Mouse (Mus musculus) layer of hippocampus, adult 8-10 months (tissue): Measurements from ENCODE around the gene Tlx1. TPM values are rescaled to one million over a fixed set of nuclear protein-coding genes. Genes with fewer than 3 reads are reported as not detected.
A peak's percentile ranks its signal among the peaks of the same experiment; 100 is the strongest.

Experiments used
- DNase-seq, 2 experiments: peaks; one replicate each; pipeline ENCODE4 v3.0.0; 2022; ENCODE audit warnings: low spot score in 2 of 2
- total RNA-seq, 4 experiments: library from RNA; stranded (reverse); gene quantifications; 2 replicates each; pipeline ENCODE4 v1.2.4; 2022

Tlx1 gene
- total RNA-seq, 4 experiments from 2014 or later: not detected

DNA sequence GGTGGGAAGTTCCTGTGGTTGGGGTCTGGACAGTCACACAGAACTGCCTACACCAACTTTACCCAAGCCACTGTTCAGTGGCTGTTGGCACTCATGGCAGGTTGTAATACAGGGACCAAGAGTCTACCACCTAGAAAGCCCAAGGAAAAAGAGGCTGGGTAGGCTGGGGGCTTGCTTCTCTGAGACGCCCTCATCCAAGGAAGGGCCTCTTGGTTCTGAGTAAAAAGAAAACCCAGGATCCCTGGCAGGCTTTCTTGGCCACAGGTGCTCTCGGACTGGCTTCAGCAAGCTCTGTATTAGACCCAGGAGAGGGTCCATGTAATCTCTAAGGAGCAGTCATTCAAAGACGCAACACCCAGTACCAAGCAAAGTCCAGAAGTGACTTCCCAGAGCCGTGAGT, 7.7 kb downstream of the Tlx1 start:
- DNase-seq: no peak

DNA sequence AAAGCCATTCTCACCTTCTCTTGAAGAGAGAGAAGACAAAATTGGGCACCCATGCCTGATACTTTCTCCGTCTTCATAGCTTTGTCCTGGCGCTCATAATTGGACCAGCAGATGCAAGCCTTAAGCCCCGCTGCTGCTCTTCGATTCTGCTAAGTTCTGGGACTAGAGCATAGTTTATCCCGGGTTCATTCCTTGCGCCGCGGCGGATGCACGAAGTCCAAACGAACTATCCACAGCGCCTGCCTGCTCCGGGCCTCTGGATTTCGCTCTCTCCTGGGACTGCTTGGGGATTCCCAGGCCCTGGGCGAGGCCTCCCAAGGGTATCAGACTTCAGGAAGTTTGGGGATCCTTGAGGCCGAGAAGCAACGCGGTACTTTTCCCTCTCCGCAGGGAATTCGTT, 8.4 kb downstream of the Tlx1 start:
- DNase-seq: no peak

DNA sequence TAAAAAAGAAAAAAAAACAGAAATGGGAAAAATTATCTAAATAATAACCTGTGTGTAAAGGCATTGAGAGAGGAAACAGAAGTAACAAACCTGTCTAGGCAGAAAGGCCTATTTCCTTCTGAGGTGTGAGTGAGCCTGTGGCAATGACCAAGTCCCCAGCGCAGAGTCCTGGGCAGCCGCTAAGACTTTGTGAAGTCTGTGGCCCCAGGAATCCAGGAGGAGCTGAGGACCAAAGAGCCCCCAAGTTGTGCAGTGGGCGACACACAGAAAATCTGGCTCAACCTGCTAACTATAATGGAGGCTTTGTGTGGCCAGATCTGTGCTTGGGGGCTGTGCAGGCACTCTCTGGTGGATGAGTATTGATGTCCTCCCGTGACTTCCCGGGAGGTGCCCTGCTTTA, 9.0 kb downstream of the Tlx1 start:
- DNase-seq: no peak

DNA sequence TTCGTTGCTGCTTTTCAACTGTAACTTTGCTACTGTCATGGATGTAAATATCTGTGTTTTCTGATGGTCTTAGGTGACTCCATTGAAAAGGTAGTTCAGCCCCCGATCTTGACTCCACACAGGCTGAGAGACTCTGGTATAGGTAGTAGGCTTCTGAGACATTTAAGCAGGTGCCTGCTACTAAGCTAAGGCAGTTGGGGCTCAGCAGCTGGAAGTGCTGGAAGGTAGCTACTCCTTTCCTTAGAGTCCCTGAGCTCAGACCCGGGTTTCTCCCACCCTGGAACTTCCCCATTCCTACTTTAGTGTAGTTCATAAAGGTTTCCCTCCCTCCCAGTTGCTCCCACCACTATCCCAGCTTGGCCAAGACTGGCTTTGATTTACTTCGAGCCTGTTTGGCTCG, 9.5 kb downstream of the Tlx1 start:
- DNase-seq: no peak

DNA sequence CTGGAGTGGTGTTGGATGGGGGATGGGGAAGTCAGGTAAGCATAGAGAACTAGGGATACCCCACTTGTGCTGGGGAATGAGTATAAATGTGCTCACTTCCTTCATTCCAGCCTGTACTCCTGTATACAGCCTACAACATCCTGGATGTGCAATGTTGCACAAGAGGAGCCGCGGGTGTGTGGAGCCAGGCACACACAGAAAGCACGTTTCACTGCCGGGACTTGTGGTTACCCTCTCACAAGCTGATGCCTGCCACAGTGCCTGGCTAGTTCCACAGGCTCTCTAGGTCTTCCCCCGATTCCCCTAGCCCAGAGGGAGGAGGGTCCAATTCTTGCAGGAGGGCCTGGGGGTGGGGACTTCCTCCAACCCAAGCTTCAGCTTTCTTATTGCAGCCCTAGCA, 10.0 kb downstream of the Tlx1 start:
- DNase-seq: no peak

DNA sequence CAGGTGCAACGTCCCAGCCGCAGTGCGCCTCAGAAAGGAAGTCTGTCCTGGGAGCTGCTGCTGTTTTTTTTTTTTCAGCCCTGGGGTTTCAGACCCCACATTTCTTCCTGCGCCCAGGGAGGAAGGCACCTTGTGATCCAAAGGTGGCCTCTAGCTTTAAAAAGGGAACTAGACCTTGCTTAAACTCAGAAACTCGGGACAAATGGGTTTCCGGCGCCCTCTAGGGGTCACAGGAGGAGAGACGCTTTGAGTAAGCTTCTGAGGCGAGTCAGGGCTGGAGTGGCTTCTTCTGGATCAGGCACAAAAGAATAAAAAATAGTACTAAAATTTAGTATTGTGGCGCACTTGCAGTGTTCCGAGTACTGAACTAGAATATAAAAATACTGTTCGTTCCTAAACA, 10.6 kb downstream of the Tlx1 start:
- peak; percentile 15 to 58 for DNase-seq

DNA sequence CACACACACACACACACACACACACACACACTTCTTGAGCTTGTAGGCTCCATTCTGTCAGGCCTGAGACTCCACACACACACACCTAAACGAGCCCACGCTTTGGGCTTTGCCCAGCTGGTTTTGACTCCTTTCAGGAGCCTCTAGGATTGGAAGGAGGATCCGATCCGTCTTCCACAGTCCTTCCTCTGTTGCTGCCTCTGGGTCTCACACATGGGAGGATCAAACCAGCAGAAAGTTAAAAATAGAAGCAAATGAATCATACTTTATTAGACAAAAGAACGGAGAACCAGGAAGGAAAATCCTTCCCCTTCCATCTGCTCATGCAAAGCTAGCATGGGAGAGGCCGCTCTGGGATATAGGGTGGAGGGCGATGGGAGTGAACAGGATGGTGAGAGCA, 11.7 kb downstream of the Tlx1 start:
- DNase-seq: no peak

DNA sequence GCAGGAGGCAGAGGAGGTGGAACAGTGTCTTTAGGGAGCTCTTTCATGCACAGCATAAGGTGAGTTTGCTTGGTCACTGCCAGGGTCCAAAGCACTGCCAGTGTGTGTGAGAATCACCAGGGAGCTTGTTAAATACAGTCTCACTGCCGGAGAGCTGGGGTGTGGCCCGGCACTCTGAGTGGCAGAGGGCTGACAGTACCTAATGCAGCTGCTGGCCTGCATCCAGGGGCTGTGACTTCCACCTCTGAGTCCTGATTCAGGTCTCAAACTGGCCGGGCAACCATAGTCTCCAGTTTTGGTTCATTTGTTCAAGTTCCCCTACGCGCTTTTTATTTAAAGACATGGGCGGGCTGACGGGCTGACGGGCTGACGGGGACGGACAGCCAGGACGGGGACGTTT, 12.4 kb downstream of the Tlx1 start:
- no peak for DNase-seq

DNA sequence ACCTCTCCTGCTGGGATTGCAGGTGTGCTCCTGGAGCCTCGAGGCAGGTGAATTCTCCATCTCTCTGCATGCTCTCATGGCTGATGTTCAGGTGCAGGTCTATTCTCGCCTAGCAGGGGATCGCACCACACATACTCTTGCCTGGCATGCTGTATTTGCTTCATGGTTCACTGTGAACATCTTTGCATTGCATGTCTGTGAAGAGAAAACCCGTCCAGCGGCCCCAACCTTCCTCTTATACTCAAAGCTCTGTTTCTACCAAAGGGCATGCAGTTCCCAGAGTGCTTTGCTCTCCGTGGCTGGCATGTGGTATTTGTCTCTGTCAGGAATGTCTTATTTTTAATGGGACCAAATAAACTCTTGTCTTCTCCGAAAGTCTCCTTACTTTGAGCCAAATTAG, 20.0 kb downstream of the Tlx1 start:
- DNase-seq: peak in 1 of 2 experiments; percentile 0

DNA sequence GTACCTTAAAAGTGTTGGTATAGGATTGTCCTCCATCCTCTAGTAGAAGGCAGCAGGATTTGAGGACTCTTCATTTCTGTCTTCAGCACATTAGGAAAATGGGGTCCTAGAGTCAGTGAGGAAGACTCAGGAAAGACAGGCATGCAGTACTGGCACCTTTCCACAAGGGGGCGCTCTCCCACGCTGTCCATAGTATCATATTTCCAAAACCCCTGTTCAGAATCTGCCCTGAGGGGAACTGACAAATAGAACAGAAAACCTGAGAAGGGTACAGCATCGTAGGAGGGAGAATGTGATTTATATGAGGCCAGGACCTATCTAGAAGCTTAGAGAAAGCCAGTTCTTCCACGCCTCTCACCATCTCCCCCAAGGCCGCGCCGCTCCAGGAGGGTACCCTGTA, 24.3 kb downstream of the Tlx1 start:
- DNase-seq: no peak

DNA sequence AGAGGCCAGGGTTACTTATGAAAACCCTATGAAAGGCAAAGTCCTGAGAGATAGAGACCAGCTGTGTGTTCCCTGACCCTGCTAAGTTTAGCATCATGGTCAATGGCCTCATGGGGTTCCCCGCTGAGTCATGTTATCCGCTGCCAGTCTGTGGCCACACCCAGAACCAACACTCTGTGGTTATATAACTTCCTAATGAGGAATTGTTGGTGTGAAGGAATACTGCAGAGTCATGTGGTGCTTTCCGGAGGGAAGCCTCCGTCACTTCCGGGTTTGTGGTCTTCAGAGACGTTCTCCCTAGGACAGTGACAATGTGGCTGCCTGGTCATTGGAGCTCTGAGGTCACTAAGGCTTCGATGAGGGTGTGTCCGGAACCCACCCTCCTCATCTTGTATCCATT, 25.8 kb downstream of the Tlx1 start:
- DNase-seq: no peak

DNA sequence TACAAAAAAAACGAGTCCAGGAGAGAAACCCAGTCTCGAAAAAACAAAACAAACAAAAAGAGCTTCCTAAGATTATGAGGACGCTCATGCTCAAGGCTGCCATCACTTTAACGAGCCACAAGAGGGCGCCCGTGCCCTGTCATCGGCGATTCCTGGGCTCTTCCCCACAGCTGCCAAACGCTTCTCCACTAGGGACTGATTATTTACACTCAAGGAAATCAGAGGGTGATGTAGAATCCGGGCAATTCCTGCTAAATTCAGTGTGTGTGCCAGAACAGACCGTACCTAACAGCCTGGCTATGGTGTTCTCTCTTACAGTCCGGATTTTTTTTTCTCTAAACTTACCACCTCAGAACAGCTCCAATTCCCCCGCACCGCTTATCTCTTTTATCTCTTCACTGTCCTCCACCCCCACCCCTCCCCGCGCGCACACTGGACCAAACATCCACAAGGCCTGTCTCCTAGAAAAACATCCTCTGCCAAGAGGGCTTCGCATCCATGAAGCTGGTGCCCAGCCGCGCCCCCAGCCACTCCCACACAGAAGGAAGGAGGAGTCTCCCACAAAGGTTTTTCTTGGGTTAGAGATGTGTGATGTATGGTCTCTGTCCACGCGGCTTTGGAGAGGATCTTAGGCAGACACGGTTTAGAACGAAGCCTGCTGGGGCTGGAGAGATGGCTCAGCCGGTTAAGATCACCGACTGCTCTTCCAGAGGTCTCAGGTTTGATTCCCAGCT, 26.7 kb downstream of the Tlx1 start:
- DNase-seq: peak; percentile 20 to 64

DNA sequence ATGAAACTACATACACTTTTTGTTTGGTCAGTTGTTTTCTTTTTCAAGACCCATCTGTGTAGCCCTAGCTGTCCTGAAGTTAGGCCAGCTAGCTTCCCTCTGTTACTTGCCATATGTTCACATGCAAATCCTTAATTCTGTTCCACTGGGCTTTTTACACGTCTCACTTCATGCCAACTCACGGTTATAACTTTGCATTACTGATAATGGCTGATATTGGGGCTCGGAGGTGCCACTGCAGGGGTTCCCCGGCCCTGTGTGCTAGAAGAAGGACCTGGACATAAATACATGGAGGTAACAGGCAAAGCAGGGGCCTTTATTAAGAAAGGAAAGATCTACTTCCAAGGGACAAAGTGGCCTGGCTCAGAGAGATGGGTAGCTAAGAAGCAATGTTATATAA, 29.0 kb downstream of the Tlx1 start:
- no peak for DNase-seq

DNA sequence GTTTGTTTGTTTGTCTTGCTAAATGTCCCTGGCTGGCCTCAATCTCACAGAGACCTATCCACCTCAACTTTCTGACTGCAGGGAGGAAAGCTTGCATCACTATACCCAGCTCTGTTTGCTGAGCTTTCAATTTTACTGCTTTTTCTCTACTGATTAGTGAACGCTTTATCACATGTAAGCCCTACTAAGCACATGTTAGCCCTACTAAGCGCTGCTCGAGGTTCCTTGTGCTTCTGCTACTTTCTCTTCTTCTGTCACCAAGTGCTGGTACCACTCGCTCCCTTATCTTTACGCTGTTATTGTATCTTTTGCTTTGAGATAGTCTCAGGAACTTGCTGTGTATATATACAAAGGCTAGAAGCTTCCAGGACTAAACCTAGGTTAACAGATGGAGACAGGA, 30.0 kb downstream of the Tlx1 start:
- no peak for DNase-seq

DNA sequence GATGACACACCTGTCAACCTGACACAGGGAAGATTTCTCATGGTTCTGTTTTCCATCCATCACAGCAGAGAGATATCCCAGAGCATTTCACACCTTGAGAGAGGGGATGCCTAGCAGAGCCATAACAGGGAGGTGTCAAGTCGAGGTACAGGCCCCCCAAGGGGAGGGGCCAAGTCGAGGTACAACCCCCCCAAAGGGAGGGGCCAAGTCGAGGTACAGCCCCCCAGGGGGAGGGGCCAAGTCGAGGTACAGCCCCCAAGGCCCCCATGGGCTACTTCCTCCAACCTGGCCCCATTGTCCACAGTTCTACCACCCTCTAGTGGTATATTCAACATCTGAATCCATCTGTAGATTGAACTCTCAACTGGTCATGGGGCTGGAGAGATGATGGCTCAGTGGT, 44.2 kb downstream of the Tlx1 start:
- DNase-seq: no peak

DNA sequence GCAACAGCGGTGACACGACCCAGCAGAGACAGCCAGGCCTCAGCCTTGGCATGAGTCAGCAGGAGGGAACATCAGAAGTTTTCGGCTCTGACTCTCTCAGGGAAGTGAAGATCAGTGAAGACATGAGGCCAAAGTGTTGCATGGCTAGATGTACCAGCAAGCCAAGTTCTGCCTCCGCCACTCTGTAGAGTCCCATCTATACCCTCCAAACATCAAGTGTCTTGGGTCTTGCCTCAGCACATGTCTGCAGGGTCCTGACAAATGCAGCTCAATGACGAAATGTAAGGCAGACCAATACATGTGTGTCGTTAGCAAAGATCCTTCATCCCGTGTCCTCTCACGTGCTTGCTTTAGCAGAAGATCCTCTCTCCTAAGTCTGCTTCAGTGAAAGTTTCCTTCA, 46.5 kb downstream of the Tlx1 start:
- no peak for DNase-seq

DNA sequence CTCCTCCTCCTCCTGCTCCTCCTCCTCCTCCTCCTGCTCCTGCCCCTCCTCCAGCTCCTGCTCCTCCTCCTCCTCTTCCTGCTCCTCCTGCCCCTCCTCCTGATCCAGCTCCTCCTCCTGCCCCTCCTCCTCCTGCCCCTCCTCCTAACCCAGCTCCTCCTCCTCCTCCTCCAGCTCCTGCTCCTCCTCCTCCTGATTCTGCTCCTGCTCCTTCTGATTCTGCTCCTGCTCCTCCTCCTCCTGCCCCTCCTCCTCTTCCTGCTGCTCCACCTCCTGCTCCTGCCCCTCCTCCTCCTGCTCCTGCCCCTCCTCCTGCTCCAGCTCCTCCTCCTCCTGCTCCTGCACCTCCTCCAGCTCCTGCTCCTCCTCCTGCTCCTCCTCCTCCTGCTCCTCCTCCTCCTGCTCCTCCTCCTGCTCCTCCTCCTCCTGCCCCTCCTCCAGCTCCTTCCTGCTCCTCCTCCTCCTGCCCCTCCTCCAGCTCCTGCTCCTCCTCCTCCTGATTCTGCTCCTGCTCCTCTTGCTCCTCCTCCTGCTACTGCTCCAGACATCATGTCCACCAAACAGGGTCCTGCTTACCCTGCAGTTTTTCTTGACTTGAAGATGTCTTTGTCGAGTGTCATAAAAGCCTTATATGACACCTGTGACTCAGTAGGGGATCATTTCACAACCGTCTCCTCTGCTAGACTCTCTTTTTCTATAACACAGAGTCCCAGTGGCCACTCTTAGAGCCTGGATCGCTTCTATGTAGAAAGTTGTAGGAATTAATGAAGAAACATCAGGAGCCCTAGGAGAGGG, 55.0 kb downstream of the Tlx1 start:
- no peak for DNase-seq

Other genes starting within 250 kb of the Tlx1 start
- gene Slf2, start 219.5 kb upstream of the Tlx1 start, total RNA-seq: 10 to 100 TPM; 37.3 to 50.4 (median 42.3) TPM
- 10 to 100 TPM; 25.4 to 27.7 (median 26.1) TPM for gene Sema4g, start 161.6 kb upstream of the Tlx1 start, total RNA-seq
- gene Twnk, start 145.0 kb upstream of the Tlx1 start, total RNA-seq: 10 to 100 TPM; 13.3 to 16.3 (median 14.8) TPM
- gene Mrpl43, start 144.2 kb upstream of the Tlx1 start, total RNA-seq: 10 to 100 TPM; 31.8 to 45.4 (median 39.1) TPM
- 10 to 100 TPM; 31.0 to 38.3 (median 33.3) TPM for gene Lzts2, start 136.3 kb upstream of the Tlx1 start, total RNA-seq
- 1 to 10 TPM; 3.1 to 3.8 (median 3.4) TPM for gene Pdzd7, start 105.0 kb upstream of the Tlx1 start, total RNA-seq
- gene Sfxn3, start 103.2 kb upstream of the Tlx1 start, total RNA-seq: 10 to 100 TPM; 93.2 to 96.3 (median 94.1) TPM
- 1 to 10 TPM; 1.7 to 2.6 (median 2.0) TPM for gene Kazald1, start 75.4 kb upstream of the Tlx1 start, total RNA-seq
- gene Lbx1, start 85.1 kb downstream of the Tlx1 start, total RNA-seq: not detected
- gene Btrc, start 213.1 kb downstream of the Tlx1 start, total RNA-seq: 100 to 1,000 TPM in 2 of 4 experiments, 10 to 100 TPM in 2; 89.1 to 111 (median 97.8) TPM